17 mouse cellular contexts compared by ENCODE assay signal in the genomic region with DNA sequence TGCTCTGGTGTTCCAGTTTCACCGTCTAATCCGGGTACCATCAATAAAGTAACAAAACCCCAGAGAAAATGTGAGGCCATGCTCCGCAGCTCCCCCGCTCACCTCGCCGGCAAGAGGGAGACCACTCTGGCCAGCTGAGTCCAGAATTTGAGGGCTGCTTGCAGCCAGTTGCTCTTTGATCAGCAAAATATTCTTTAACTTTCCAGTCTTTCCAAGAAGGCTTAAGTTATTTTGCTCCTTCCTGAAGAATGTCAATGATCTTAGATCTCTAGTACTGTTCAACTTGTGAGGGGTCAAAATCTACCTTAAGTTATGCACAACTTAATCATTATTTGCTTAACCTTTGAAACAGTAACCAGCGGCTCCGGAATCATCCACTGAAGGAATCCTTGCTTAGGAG. TPM values are rescaled to one million over a fixed set of nuclear protein-coding genes. Genes with fewer than 3 reads are reported as not detected.
A peak's percentile ranks its signal among the peaks of the same experiment; 100 is the strongest.
DNase-seq lines count a peak whose midpoint lies in the region; ATAC-seq lines count a peak whose summit lies in the region.
"Had no signal": no experiment of that assay in that cellular context is flagged by ENCODE, and none has a peak within 500 bp of the region (broad histone marks: within the 10 kb centered on the region; RNA-seq: fewer than 3 reads in every experiment).

A gene (minus strand): TSS at position 80 of the 400 bp plus-strand sequence.

- no peak within 1 kb of the TSS for H3K4me2 ChIP-seq in lung, embryonic 15.5 days
- H3K4me2 ChIP-seq in intestine, embryonic 15.5 days (replicated peaks) = peak within 1 kb of the TSS; percentile 38
- H3K4me2 ChIP-seq: forebrain, embryonic 15.5 days; hindbrain, embryonic 15.5 days; liver, embryonic 12.5 days had no signal

- no peak within 1 kb of the TSS for H3K9ac ChIP-seq in lung, embryonic 15.5 days
- H3K9ac ChIP-seq in intestine, embryonic 15.5 days = no peak within 1 kb of the TSS
- H3K9ac ChIP-seq: forebrain, embryonic 15.5 days; hindbrain, embryonic 15.5 days; liver, embryonic 12.5 days had no signal

- H3K27ac ChIP-seq in lung, embryonic 15.5 days = peak within 1 kb of the TSS; percentile 25
- H3K27ac ChIP-seq in intestine, embryonic 15.5 days = peak within 1 kb of the TSS; percentile 77
- H3K27ac ChIP-seq: forebrain, embryonic 15.5 days; hindbrain, embryonic 15.5 days; liver, embryonic 12.5 days had no signal

- H3K27me3 ChIP-seq in lung, embryonic 15.5 days = no peaks in the 10 kb centered on the region
- H3K27me3 ChIP-seq in intestine, embryonic 15.5 days (replicated peaks) = no peaks in the 10 kb centered on the region
- H3K27me3 ChIP-seq: forebrain, embryonic 15.5 days; hindbrain, embryonic 15.5 days; liver, embryonic 12.5 days had no signal

- WGBS in lung, embryonic 15.5 days = 54% methylated on average over 8 of the region's 8 CpGs
- WGBS in intestine, embryonic 15.5 days = 46% methylated on average over 8 of the region's 8 CpGs

- H3K4me1 ChIP-seq in lung, embryonic 15.5 days = no peaks in the 10 kb centered on the region
- 0 out of 2 replicates have a peak, but pooled peaks cover 3% of the 10 kb centered on the region for H3K4me1 ChIP-seq in intestine, embryonic 15.5 days (replicated peaks)
- H3K4me1 ChIP-seq: forebrain, embryonic 15.5 days; hindbrain, embryonic 15.5 days had no signal

- H3K9me3 ChIP-seq in lung, embryonic 15.5 days = no peaks in the 10 kb centered on the region
- H3K9me3 ChIP-seq in intestine, embryonic 15.5 days = no peaks in the 10 kb centered on the region
- H3K9me3 ChIP-seq: forebrain, embryonic 15.5 days; hindbrain, embryonic 15.5 days; liver, embryonic 12.5 days had no signal

- H3K4me3 ChIP-seq in lung, embryonic 15.5 days = no peak within 1 kb of the TSS
- H3K4me3 ChIP-seq in intestine, embryonic 15.5 days (replicated peaks) = peak within 1 kb of the TSS; percentile 22
- H3K4me3 ChIP-seq: forebrain, embryonic 15.5 days; hindbrain, embryonic 15.5 days; liver, embryonic 12.5 days had no signal

- ATAC-seq in lung, embryonic 15.5 days (ENCODE audit: borderline replicate concordance, extremely low read depth, low FRiP score, low TSS enrichment) = no peak
- ATAC-seq in intestine, embryonic 15.5 days = peak; percentile 69
- ATAC-seq: forebrain, embryonic 15.5 days; liver, embryonic 12.5 days had no signal

- DNase-seq in lung, postnatal 25 days (ENCODE audit: low spot score) = no peak
- peak; percentile 85 for DNase-seq in kidney, adult 9 months
- peak; percentile 20 to 43 for DNase-seq in kidney, postnatal 4 days
- no peak for DNase-seq in urinary bladder, adult 2 months (ENCODE audit: low spot score)
- no peak for DNase-seq in adrenal gland, adult 18-20 months (ENCODE audit: low spot score in 2 of 2)
- DNase-seq in adrenal gland, adult (ENCODE audit: inconsistent age in 2 of 2, low spot score in 1 of 2) = no peak
- DNase-seq: cerebellum, postnatal 10 days; heart, postnatal 10 days; lung, postnatal 4 days; midbrain, embryonic 14.5 days; right cerebral cortex, postnatal 14 days; thymus, postnatal 25 days had no signal

- no peaks in the 10 kb centered on the region for H3K36me3 ChIP-seq in lung, embryonic 15.5 days
- H3K36me3 ChIP-seq in intestine, embryonic 15.5 days = no peaks in the 10 kb centered on the region
- H3K36me3 ChIP-seq: forebrain, embryonic 15.5 days; hindbrain, embryonic 15.5 days; liver, embryonic 12.5 days had no signal

RNA-seq across cellular contexts. Expression of the gene that starts here (rescaled TPM):
- 0.72 and 0.76 TPM in 2 replicates for polyA plus RNA-seq in lung, embryonic 15.5 days (2015; fragmentation: Nextera tagmentation; extraction: Ambion mirVana)
- 7.3 and 8.9 TPM in 2 replicates for polyA plus RNA-seq in intestine, embryonic 15.5 days (2015; fragmentation: Nextera tagmentation; extraction: Ambion mirVana)
- 0.07 and 0.09 TPM in 2 replicates for polyA plus RNA-seq in urinary bladder, adult 2 months (2012; rRNA removed)
- total RNA-seq in adrenal gland, adult 18-20 months (2021) = under 1 TPM; 0.19 to 0.36 TPM

Comparison
In these comparisons a context has a peak if more than half of its experiments do, and no peak if none do; other contexts are left out.
1. DNase-seq: peak in kidney, adult 9 months (single experiment) and kidney, postnatal 4 days (2 of 2); none in lung, postnatal 25 days (single experiment), urinary bladder, adult 2 months (single experiment), adrenal gland, adult 18-20 months (0 of 2) and adrenal gland, adult (0 of 2).